Mouse (Mus musculus) midbrain, embryonic 15.5 days (tissue): ENCODE results near the gene Cox20. TPM values are rescaled to one million over a fixed set of nuclear protein-coding genes. Genes with fewer than 3 reads are reported as not detected.
"Not testable (repeated sequence)": the region's sequence is repeated elsewhere in the genome, so short reads cannot be mapped to it uniquely, and the experiment has no call there.

Experiments used
- ATAC-seq: fragments of 200-750 bp; cut with Nextera tagmentation; replicated peaks from 2 replicates; pipeline ENCODE4 v1.8.0; 2017; ENCODE audit warnings: moderate TSS enrichment
- H3K27ac ChIP-seq: fragments of 300-500 bp; sonication (generic); 2 replicates; pipeline ENCODE4 v1.5.1; 2015; ENCODE audit warnings: mild to moderate bottlenecking, inconsistent platforms
- H3K27me3 ChIP-seq: fragments of 300-500 bp; sonication (generic); replicated peaks from 2 replicates; pipeline ENCODE4 v1.6.1; 2015; ENCODE audit warnings: inconsistent platforms
- H3K36me3 ChIP-seq: fragments of 300-500 bp; sonication (generic); replicated peaks from 2 replicates; pipeline ENCODE4 v1.6.1; 2015; ENCODE audit warnings: inconsistent platforms
- H3K4me1 ChIP-seq: fragments of 300-500 bp; sonication (generic); 2 replicates; pipeline ENCODE4 v1.6.1; 2015; ENCODE audit warnings: inconsistent platforms
- H3K4me2 ChIP-seq: fragments of 300-500 bp; sonication (generic); 2 replicates; pipeline ENCODE4 v1.6.1; 2015; ENCODE audit warnings: inconsistent platforms, mild to moderate bottlenecking, moderate library complexity
- H3K4me3 ChIP-seq: fragments of 300-500 bp; sonication (generic); 2 replicates; pipeline ENCODE4 v1.5.1; 2015; ENCODE audit warnings: mild to moderate bottlenecking, inconsistent platforms
- H3K9ac ChIP-seq: fragments of 300-500 bp; sonication (generic); 2 replicates; pipeline ENCODE4 v1.6.1; 2015; ENCODE audit warnings: mild to moderate bottlenecking, inconsistent platforms
- H3K9me3 ChIP-seq: fragments of 300-500 bp; sonication (generic); 2 replicates; pipeline ENCODE4 v1.6.1; 2016; ENCODE audit warnings: inconsistent platforms
- WGBS: fragments of 180-500 bp; shearing (Covaris S2); methylation state at CpG from one replicate; pipeline ENCODE4 v1.1.7; 2015; ENCODE audit warnings: mixed read lengths; 5-methylcytosine and 5-hydroxymethylcytosine counted together
- polyA plus RNA-seq: library from polyadenylated mRNA; unstranded; fragments of >200 nt; fragmentation: Nextera tagmentation; extraction: Ambion mirVana; gene quantifications from 2 replicates; pipeline ENCODE4 v1.2.1, GENCODE M21; 2015

Cox20 gene
- 104 and 107 TPM in 2 replicates for polyA plus RNA-seq

DNA sequence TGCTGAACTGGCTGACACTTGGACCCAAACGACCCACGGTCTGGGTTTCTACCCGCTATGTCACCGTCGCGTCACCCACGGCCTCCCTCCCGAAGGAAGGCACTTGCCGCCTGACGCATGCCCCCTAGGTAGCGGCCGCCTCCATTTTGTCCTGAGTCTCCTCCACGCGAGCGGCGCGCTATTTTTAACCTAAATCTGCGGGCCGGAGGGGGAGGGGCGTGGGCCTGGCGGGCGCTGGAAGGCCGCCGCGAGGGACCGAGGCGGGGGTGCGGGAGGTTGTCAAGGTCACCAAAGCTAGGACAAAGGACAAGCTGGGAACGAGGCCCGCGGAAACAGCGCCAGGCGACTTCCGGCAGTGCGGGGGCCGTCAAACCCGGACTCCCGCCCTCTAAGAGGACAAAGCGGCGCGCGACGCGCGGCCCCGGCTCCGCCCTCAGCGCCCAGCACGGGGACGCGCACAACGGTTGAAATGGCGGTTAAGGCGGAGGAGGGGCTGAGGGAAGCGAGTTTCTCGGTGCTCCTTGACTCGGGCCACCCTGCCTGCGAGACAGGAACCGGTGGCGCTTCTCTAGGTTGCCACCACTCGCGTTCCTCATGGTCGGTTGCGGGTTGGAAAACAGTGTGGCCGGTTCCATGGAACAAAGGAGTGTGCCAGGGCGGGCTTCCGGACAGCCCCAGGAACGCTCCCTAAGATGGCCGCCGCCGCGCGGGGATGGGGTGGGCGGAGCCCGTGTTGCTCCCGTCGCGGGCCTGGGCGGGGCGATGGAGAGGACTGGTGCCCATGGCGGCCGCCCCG is at the start of gene Cox20:
Cox20 (plus strand) TSS at position 742 of the 796 bp plus-strand sequence.
- H3K4me1 ChIP-seq: peaks cover 37% of the 10 kb centered on the region
- WGBS: under 1% methylated on average over 82 of the region's 83 CpGs
- peak within 1 kb of the TSS; percentile 63 for H3K4me2 ChIP-seq
- no peaks in the 10 kb centered on the region for H3K27me3 ChIP-seq
- H3K9ac ChIP-seq: peak within 1 kb of the TSS; percentile 90
- peak within 1 kb of the TSS; percentile 100 for H3K27ac ChIP-seq
- H3K36me3 ChIP-seq: peaks cover 18% of the 10 kb centered on the region; the same call in 1 of the 2 replicates
- H3K9me3 ChIP-seq: no peaks in the 10 kb centered on the region
- ATAC-seq: peak; percentile 96
- H3K4me3 ChIP-seq: peak within 1 kb of the TSS; percentile 58

GRCm38 (mm10) chr1:178270635-178271034 is 48.3 kb upstream of the Cox20 start:
- no peaks in the 10 kb centered on the region for H3K27me3 ChIP-seq
- H3K4me3 ChIP-seq: no peak overlapping the region
- H3K36me3 ChIP-seq: no peaks in the 10 kb centered on the region
- ATAC-seq: no peak
- H3K9ac ChIP-seq: no peak overlapping the region
- WGBS: 80% methylated on average over 6 of the region's 6 CpGs
- no peaks in the 10 kb centered on the region for H3K9me3 ChIP-seq
- peaks cover 5% of the 10 kb centered on the region; the same call in 1 of the 2 replicates for H3K4me1 ChIP-seq
- no peak overlapping the region for H3K4me2 ChIP-seq
- no peak overlapping the region for H3K27ac ChIP-seq

DNA sequence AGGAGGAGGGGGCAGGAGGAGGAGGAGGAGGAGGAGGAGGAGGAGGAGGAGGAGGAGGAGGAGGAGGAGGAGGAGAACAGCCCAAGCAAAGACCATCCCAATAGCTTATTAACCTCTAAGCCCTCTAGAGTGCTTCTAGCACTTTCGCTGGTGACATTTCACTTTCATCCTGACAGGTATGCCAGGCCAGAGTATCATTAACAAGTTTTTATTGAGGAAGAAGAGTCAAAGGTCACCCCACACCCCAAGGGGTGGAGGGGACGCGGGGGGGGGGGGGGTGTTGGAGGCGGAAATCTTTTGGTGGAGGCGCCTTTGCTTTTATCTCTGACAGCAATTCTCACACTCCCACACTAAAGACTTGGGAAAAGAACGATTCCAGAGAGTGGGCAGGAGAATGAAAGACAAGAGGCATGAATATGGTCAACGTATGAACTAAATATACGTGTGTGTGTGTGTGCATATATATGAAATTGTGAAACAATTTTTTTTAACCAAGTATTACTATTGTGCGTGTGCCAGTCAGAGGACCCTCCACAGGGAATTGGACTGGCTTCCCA is 43.7 kb upstream of the Cox20 start:
- peak overlapping the region; percentile 95 for H3K27ac ChIP-seq
- 54% methylated on average over 9 of the region's 9 CpGs for WGBS

DNA sequence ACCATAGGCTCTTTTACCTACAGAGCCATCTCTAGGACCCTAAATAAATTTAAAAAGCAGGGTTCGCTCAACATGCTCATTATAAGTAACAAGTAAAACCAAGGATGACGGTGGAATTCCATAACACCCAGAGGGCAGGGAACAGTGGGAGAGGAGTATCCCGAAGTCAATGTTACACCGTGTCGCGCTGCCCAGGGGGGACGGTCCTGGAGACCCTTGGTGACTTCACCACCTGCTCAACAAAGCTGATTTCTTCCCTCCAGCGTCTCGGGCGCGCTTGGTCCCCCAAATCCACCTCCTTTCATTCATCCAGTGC is 43.2 kb upstream of the Cox20 start:
- Histone ChIP-seq H3K4me3 (peak overlapping the region; percentile 73), H3K27me3 (no peaks in the 10 kb centered on the region), H3K9me3 (no peaks in the 10 kb centered on the region), H3K36me3 (no peaks in the 10 kb centered on the region), H3K4me1 (peaks cover 12% of the 10 kb centered on the region; the same call in 1 of the 2 replicates), H3K9ac (peak overlapping the region; percentile 85), H3K27ac (peak overlapping the region; percentile 95), H3K4me2 (peak overlapping the region; percentile 81)
- WGBS: 7% methylated on average over 11 of the region's 11 CpGs
- ATAC-seq: peak; percentile 76

More for the DNA sequence above, 43.7 kb upstream of the Cox20 start:
- Histone ChIP-seq H3K27me3 (no peaks in the 10 kb centered on the region), H3K9ac (no peak overlapping the region; the same call in 1 of the 2 replicates), H3K36me3 (no peaks in the 10 kb centered on the region), H3K4me2 (peak overlapping the region; percentile 81), H3K9me3 (no peaks in the 10 kb centered on the region), H3K4me1 (peaks cover 12% of the 10 kb centered on the region; the same call in 1 of the 2 replicates), H3K4me3 (peak overlapping the region; percentile 73)
- no peak for ATAC-seq

DNA sequence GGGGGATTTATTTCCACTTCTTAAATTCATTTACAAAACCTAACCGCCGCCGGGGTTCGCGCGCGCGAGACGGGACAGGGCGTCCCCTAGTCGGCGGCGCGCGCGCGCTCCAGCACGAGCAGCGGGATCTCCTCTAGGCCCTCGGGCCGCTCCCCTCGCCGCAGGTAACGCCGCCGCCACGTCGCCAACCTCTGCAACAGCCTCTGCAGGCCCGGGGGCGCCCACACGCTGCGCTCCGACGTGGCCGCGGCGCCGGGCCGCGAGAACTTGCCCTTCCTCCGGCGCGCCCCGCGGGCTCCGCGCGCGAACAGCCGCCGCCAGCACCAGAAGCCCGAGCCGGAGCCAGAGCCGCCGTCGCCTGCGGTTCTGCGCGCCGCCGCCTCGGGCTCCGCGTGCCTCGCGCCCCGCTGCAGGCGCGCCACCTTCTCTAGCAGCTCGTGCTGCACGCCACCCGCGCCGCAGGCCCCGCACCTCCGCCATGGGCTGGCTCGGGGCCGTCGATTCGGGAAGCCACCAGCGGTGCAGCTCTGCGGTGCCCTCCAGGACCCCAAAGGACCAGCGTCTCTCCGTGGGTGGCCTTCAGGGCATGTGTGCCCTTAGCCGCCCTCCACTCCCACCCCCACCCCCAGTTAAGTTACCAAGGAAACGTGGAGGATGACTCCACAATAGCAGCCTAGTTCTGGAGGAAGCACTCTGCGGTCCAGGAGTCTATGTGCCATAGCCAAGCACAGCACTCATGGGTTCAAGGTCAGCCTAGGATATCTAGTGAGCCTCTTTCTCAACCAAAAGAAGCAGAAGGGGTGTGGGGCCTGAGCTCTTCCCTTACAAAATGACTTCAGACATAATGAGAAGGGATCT is 42.6 kb upstream of the Cox20 start:
- Histone ChIP-seq H3K36me3 (no peaks in the 10 kb centered on the region), H3K9ac (peak overlapping the region; percentile 85), H3K4me1 (peaks cover 12% of the 10 kb centered on the region; the same call in 1 of the 2 replicates), H3K9me3 (no peaks in the 10 kb centered on the region), H3K27me3 (no peaks in the 10 kb centered on the region), H3K4me2 (peak overlapping the region; percentile 81), H3K4me3 (peak overlapping the region; percentile 73), H3K27ac (peak overlapping the region; percentile 95)
- ATAC-seq: peak; percentile 96
- under 1% methylated on average over 84 of the region's 87 CpGs for WGBS

DNA sequence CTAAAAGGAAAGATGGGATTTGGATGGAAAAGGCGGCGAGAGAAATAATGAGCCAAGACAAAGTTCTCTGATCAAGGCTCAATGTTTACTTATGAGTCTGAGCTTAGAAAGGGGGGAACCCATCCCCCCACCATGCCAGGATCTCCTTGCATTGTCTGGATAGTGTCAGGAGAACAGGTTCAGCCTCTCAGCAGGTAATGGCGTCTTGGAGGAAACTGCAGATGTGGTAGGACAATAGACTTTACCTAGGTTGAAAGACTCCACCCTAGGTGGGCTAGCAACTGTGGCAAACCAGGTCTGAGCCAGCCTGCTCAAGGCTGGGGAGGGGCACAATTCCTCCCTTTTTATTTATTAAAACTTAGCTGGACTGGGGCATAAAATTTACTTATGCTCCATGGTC is 35.6 kb upstream of the Cox20 start:
- H3K27me3 ChIP-seq, H3K9ac ChIP-seq, H3K4me1 ChIP-seq, ATAC-seq, H3K4me2 ChIP-seq, H3K9me3 ChIP-seq, H3K36me3 ChIP-seq, H3K27ac ChIP-seq, H3K4me3 ChIP-seq: not testable (repeated sequence)
- 90% methylated on average over 3 of the region's 3 CpGs for WGBS

DNA sequence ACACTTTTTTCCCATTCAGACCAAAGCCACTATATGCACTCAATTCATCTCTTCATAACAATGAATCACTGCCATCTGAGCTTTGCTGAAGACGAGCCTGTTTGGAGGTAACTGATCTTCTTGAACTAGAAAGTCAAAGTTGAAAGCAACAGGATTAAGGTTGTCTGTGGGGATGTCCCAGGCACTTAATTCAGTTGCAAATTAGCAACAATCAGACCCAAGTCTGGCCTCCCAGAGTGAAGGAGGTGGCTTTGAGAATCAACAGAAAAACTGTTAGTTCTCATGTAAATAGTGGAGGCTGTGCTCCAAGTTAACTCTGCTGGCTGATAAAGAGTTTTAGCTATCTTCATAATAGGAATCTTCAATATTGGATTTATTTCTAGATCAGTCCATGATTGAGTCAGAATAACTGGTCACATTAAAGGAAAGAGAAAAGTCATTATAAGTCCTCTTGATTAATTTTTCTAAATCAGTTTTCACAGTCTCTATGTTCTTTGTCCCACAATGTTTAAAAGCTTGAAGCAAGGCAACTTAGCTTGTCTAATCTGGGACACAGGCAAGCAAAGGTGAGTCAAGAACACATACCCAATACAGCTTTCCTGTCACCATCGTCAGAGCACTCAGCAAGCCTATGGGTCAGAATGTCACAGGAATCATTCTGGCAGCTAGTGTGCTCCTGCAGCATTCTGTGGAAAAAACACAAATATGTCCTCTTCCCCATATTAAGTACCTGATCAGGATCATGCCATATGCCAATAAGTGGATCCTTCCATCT is 34.8 kb upstream of the Cox20 start:
- Histone ChIP-seq H3K27me3 (no peaks in the 10 kb centered on the region), H3K36me3 (no peaks in the 10 kb centered on the region), H3K27ac (no peak overlapping the region), H3K4me3 (no peak overlapping the region), H3K4me2 (no peak overlapping the region), H3K9ac (no peak overlapping the region), H3K9me3 (no peaks in the 10 kb centered on the region), H3K4me1 (no peaks in the 10 kb centered on the region)
- ATAC-seq: no peak
- WGBS: 61% methylated on average over 2 of the region's 2 CpGs

GRCm38 (mm10) chr1:178287601-178288176 is 31.2 kb upstream of the Cox20 start:
- Histone ChIP-seq H3K36me3 (no peaks in the 10 kb centered on the region), H3K27me3 (no peaks in the 10 kb centered on the region), H3K27ac (no peak overlapping the region), H3K4me1 (no peaks in the 10 kb centered on the region), H3K4me2 (no peak overlapping the region), H3K4me3 (no peak overlapping the region), H3K9ac (no peak overlapping the region), H3K9me3 (no peaks in the 10 kb centered on the region)
- ATAC-seq: no peak
- WGBS: 55% methylated on average over 8 of the region's 8 CpGs

DNA sequence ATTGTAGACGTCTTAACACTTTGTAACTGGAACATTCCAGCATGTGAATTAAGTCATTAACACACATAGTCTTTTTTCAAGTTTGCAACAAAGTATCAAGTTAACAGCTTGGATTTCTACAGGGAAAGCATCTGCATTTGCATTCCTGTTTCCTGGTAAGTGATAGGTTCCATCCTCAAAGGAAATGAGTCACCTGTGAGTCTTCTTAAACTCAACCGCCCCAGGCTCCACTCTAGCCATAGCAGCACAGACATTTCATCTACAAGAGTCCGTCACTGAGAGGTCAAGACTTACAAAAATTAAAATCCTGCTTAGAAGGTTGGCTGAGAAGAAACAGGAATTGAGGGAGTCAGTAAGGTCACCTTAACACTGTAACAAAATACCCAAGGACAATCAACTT is 27.2 kb upstream of the Cox20 start:
- H3K4me2 ChIP-seq: no peak overlapping the region
- no peaks in the 10 kb centered on the region for H3K9me3 ChIP-seq
- ATAC-seq: no peak
- H3K27ac ChIP-seq: no peak overlapping the region
- no peak overlapping the region for H3K9ac ChIP-seq
- no peaks in the 10 kb centered on the region for H3K4me1 ChIP-seq
- H3K27me3 ChIP-seq: no peaks in the 10 kb centered on the region
- 91% methylated on average over 3 of the region's 3 CpGs for WGBS
- H3K4me3 ChIP-seq: no peak overlapping the region
- H3K36me3 ChIP-seq: no peaks in the 10 kb centered on the region

GRCm38 (mm10) chr1:178294051-178294450 is 24.9 kb upstream of the Cox20 start:
- H3K9ac ChIP-seq: no peak overlapping the region
- no peak for ATAC-seq
- 93% methylated on average over 1 of the region's 1 CpGs for WGBS
- H3K4me1 ChIP-seq: no peaks in the 10 kb centered on the region
- H3K27ac ChIP-seq: no peak overlapping the region
- H3K27me3 ChIP-seq: no peaks in the 10 kb centered on the region
- no peaks in the 10 kb centered on the region for H3K36me3 ChIP-seq
- no peak overlapping the region for H3K4me3 ChIP-seq
- no peaks in the 10 kb centered on the region for H3K9me3 ChIP-seq
- no peak overlapping the region for H3K4me2 ChIP-seq

- not testable (repeated sequence) for H3K9me3 ChIP-seq, H3K4me3 ChIP-seq, H3K36me3 ChIP-seq, H3K27ac ChIP-seq, H3K4me1 ChIP-seq, H3K9ac ChIP-seq, ATAC-seq, H3K4me2 ChIP-seq, H3K27me3 ChIP-seq
- WGBS: 90% methylated on average over 2 of the region's 2 CpGs
These were observed 17.7 kb upstream of the Cox20 start for GRCm38 (mm10) chr1:178301261-178301660.
